Comparison of ENCODE assay signal across 27 mouse cellular contexts in the genomic region with DNA sequence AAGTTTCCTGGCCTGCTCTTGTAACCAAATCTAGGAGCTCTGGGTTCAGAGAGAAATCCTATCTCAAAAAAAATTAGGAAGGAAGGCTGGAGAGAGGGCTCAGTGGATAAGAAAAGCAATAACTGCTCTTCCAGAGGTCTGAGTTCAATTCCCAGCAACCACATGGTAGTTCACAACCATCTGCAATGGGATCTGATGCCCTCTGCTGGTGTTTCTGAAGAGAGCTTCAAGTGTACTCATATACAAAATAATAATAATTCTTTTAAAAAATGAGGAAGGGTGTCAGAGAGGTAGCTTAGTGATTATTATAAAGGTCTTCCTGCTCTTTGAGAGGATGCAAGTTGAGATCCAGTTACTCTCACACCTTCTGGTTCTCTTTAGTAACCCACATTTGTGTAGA. TPM values are rescaled to one million over a fixed set of nuclear protein-coding genes. Genes with fewer than 3 reads are reported as not detected.
A peak's percentile ranks its signal among the peaks of the same experiment; 100 is the strongest.
DNase-seq lines count a peak whose midpoint lies in the region; ATAC-seq and TF ChIP-seq lines count a peak whose summit lies in the region.
"Had no signal": no experiment of that assay in that cellular context is flagged by ENCODE, and none has a peak within 500 bp of the region (broad histone marks: within the 10 kb centered on the region; RNA-seq: fewer than 3 reads in every experiment).

No protein-coding gene starts in this region.

- TF ChIP-seq CTCF in intestine, postnatal 0 days (IDR thresholded peaks at IDR 0.05; ENCODE audit: low read depth) = peak; percentile 31
- TF ChIP-seq CTCF in liver, postnatal 0 days (IDR thresholded peaks at IDR 0.05; ENCODE audit: low read depth) = peak; percentile 33
- peak; percentile 22 to 50; a peak in 2 of 4 replicates for TF ChIP-seq CTCF in CH12.LX (conservative IDR thresholded peaks at IDR 0.05 in 1 of 2, IDR thresholded peaks at IDR 0.05 in 1 of 2; ENCODE audit: low read depth in 2 of 2, low read length in 2 of 2)
- peak; percentile 58 for TF ChIP-seq CTCF in Patski (IDR thresholded peaks at IDR 0.05)

- H3K27ac ChIP-seq in intestine, postnatal 0 days (ENCODE audit: low read depth, low read length) = no peak overlapping the region
- no peak overlapping the region for H3K27ac ChIP-seq in intestine, embryonic 15.5 days
- no peak overlapping the region for H3K27ac ChIP-seq in liver, postnatal 0 days (ENCODE audit: low read depth)
- H3K27ac ChIP-seq in liver, embryonic 12.5 days = no peak overlapping the region
- H3K27ac ChIP-seq in CH12.LX (ENCODE audit: insufficient read depth, low read depth) = no peak overlapping the region
- no peak overlapping the region for H3K27ac ChIP-seq in kidney, embryonic 14.5 days (ENCODE audit: low read depth, low read length)
- H3K27ac ChIP-seq: embryonic facial prominence, embryonic 13.5 days; forebrain, embryonic 13.5 days; heart, embryonic 13.5 days; hindbrain, embryonic 12.5 days; macrophage; midbrain, embryonic 10.5 days had no signal

- POLR2A ChIA-PET in Patski (lab: Charles Lee) = interaction anchor here (0.8 to 1.4 kb wide), 4 partner anchors 10 to 114 kb away, joined by 3 to 4 read pairs (median 4); no protein-coding TSS in a partner anchor

- dilution Hi-C loops in CH12.LX (cut with MboI; ENCODE audit: extremely low pct_ligation_motif_present, extremely low pct_unique_long_range_greater_than_20kb, low sequenced_read_pairs) = no loop called here

- TF ChIP-seq RAD21 in CH12.LX (IDR thresholded peaks at IDR 0.05; ENCODE audit: low read depth, low read length) = no peak

- H3K4me3 ChIP-seq in intestine, postnatal 0 days (ENCODE audit: low read depth, low read length) = no peak overlapping the region
- no peak overlapping the region for H3K4me3 ChIP-seq in intestine, embryonic 15.5 days (replicated peaks)
- H3K4me3 ChIP-seq in liver, postnatal 0 days (ENCODE audit: low read depth, low read length) = no peak overlapping the region
- H3K4me3 ChIP-seq in liver, embryonic 12.5 days = no peak overlapping the region
- no peak overlapping the region for H3K4me3 ChIP-seq in CH12.LX (replicated peaks in 1 of 3; ENCODE audit: low read depth in 2 of 3, low read length in 2 of 3, poor library complexity in 1 of 3)
- no peak overlapping the region for H3K4me3 ChIP-seq in kidney, embryonic 14.5 days (ENCODE audit: low read length)
- H3K4me3 ChIP-seq: embryonic facial prominence, embryonic 13.5 days; erythroblast, embryonic 14.5 days; forebrain, embryonic 13.5 days; heart, embryonic 13.5 days; hindbrain, embryonic 12.5 days; midbrain, embryonic 10.5 days had no signal

- no peak for ATAC-seq in intestine, postnatal 0 days
- ATAC-seq in intestine, embryonic 15.5 days = no peak
- no peak for ATAC-seq in liver, postnatal 0 days
- no peak for ATAC-seq in liver, embryonic 12.5 days
- ATAC-seq in Patski = no peak
- no peak for ATAC-seq in kidney, embryonic 14.5 days (ENCODE audit: low FRiP score, low TSS enrichment)
- ATAC-seq: forebrain, embryonic 13.5 days had no signal

- CTCF ChIA-PET in Patski (lab: Charles Lee) = interaction anchor here (0.8 to 3.4 kb wide), 18 partner anchors 9 to 123 kb away, joined by 3 to 33 read pairs (median 4); no protein-coding TSS in a partner anchor

- DNase-seq in liver, postnatal 0 days = no peak
- DNase-seq in CH12.LX (ENCODE audit: extremely low read depth) = no peak
- no peak for DNase-seq in Patski (ENCODE audit: low read depth, low spot score)
- DNase-seq in cerebellum, adult 8-10 months = no peak
- DNase-seq: adrenal gland, postnatal 14 days; cerebellum, adult 2 months; cerebellum, postnatal 36 days; embryo, embryonic 11 days; gastrocnemius, postnatal 10 days; heart, adult 11 months; heart, postnatal 14 days; kidney, adult 2 months; kidney, postnatal 14 days; lung, adult 2 months; right cerebral cortex, postnatal 14 days had no signal

- peaks cover 87% of the 10 kb centered on the region for H3K36me3 ChIP-seq in intestine, postnatal 0 days (ENCODE audit: control insufficient read depth, insufficient read depth)
- H3K36me3 ChIP-seq in intestine, embryonic 15.5 days = peaks cover 48% of the 10 kb centered on the region
- peaks cover 85% of the 10 kb centered on the region for H3K36me3 ChIP-seq in liver, postnatal 0 days (replicated peaks; ENCODE audit: insufficient read depth, low read length)
- H3K36me3 ChIP-seq in liver, embryonic 12.5 days = peaks cover 97% of the 10 kb centered on the region
- H3K36me3 ChIP-seq in CH12.LX (replicated peaks in 1 of 2; ENCODE audit: control insufficient read depth in 1 of 2, insufficient read depth in 1 of 2, low read length in 1 of 2) = peaks cover 71 to 97% of the 10 kb centered on the region in 2 experiments
- peaks cover 94% of the 10 kb centered on the region for H3K36me3 ChIP-seq in kidney, embryonic 14.5 days (ENCODE audit: control insufficient read depth, insufficient read depth, low read length)

- TF ChIP-seq EP300 in liver, postnatal 0 days (IDR thresholded peaks at IDR 0.05; ENCODE audit: low read depth) = no peak
- TF ChIP-seq EP300 in CH12.LX (IDR thresholded peaks at IDR 0.05; ENCODE audit: low read length) = no peak

- H3K9ac ChIP-seq in intestine, postnatal 0 days (ENCODE audit: low read depth, low read length) = no peak overlapping the region
- no peak overlapping the region for H3K9ac ChIP-seq in intestine, embryonic 15.5 days
- no peak overlapping the region for H3K9ac ChIP-seq in liver, postnatal 0 days (replicated peaks)
- no peak overlapping the region for H3K9ac ChIP-seq in liver, embryonic 12.5 days
- no peak overlapping the region for H3K9ac ChIP-seq in CH12.LX (ENCODE audit: insufficient read depth, low read depth)
- no peak overlapping the region for H3K9ac ChIP-seq in kidney, embryonic 14.5 days (ENCODE audit: low read depth, low read length)
- H3K9ac ChIP-seq: embryonic facial prominence, embryonic 13.5 days; forebrain, embryonic 13.5 days; heart, embryonic 13.5 days; hindbrain, embryonic 12.5 days had no signal

- peak; percentile 39; the same call in 1 of the 2 replicates for TF ChIP-seq POLR2A in CH12.LX (IDR thresholded peaks at IDR 0.05; ENCODE audit: low read depth, low read length)

- peaks cover 37% of the 10 kb centered on the region for H3K79me2 ChIP-seq in CH12.LX (replicated peaks; ENCODE audit: control insufficient read depth, extremely low read depth, insufficient read depth, poor library complexity, severe bottlenecking)

- no peaks in the 10 kb centered on the region for H3K4me1 ChIP-seq in intestine, postnatal 0 days (replicated peaks; ENCODE audit: control insufficient read depth, insufficient read depth, low read length)
- H3K4me1 ChIP-seq in intestine, embryonic 15.5 days (replicated peaks) = no peaks in the 10 kb centered on the region
- no peaks in the 10 kb centered on the region for H3K4me1 ChIP-seq in liver, postnatal 0 days (ENCODE audit: insufficient read depth)
- H3K4me1 ChIP-seq in liver, embryonic 12.5 days = peaks cover 9% of the 10 kb centered on the region; the same call in 1 of the 2 replicates
- no peaks in the 10 kb centered on the region for H3K4me1 ChIP-seq in CH12.LX (ENCODE audit: control insufficient read depth in 1 of 2, insufficient read depth in 2 of 2)
- H3K4me1 ChIP-seq in kidney, embryonic 14.5 days (ENCODE audit: control insufficient read depth, insufficient read depth, low read length) = no peaks in the 10 kb centered on the region
- H3K4me1 ChIP-seq: embryonic facial prominence, embryonic 13.5 days; forebrain, embryonic 13.5 days; heart, embryonic 13.5 days; hindbrain, embryonic 12.5 days; midbrain, embryonic 10.5 days had no signal

- no peaks in the 10 kb centered on the region for H3K27me3 ChIP-seq in intestine, postnatal 0 days (replicated peaks; ENCODE audit: control insufficient read depth, insufficient read depth, low read length)
- H3K27me3 ChIP-seq in intestine, embryonic 15.5 days (replicated peaks) = no peaks in the 10 kb centered on the region
- H3K27me3 ChIP-seq in liver, postnatal 0 days (ENCODE audit: insufficient read depth, low read length) = no peaks in the 10 kb centered on the region
- H3K27me3 ChIP-seq in liver, embryonic 12.5 days (replicated peaks) = no peaks in the 10 kb centered on the region
- H3K27me3 ChIP-seq in CH12.LX (replicated peaks) (no peaks in the 10 kb centered on the region), Patski (no peaks in the 10 kb centered on the region)
- no peaks in the 10 kb centered on the region for H3K27me3 ChIP-seq in kidney, embryonic 14.5 days (ENCODE audit: control insufficient read depth, insufficient read depth, low read length)
- H3K27me3 ChIP-seq: embryonic facial prominence, embryonic 13.5 days; forebrain, embryonic 13.5 days; heart, embryonic 13.5 days; hindbrain, embryonic 12.5 days had no signal

- H3K9me3 ChIP-seq in intestine, postnatal 0 days (ENCODE audit: control insufficient read depth) = no peaks in the 10 kb centered on the region
- no peaks in the 10 kb centered on the region for H3K9me3 ChIP-seq in intestine, embryonic 15.5 days
- no peaks in the 10 kb centered on the region for H3K9me3 ChIP-seq in liver, postnatal 0 days (ENCODE audit: low read length)
- no peaks in the 10 kb centered on the region for H3K9me3 ChIP-seq in liver, embryonic 12.5 days (replicated peaks)
- no peaks in the 10 kb centered on the region for H3K9me3 ChIP-seq in CH12.LX (replicated peaks; ENCODE audit: low read length)
- no peaks in the 10 kb centered on the region for H3K9me3 ChIP-seq in kidney, embryonic 14.5 days (ENCODE audit: control insufficient read depth, low read length)
- H3K9me3 ChIP-seq: embryonic facial prominence, embryonic 13.5 days; forebrain, embryonic 13.5 days; hindbrain, embryonic 12.5 days; midbrain, embryonic 10.5 days had no signal

- H3K4me2 ChIP-seq in intestine, postnatal 0 days (replicated peaks; ENCODE audit: low read depth) = no peak overlapping the region
- H3K4me2 ChIP-seq in intestine, embryonic 15.5 days (replicated peaks) = no peak overlapping the region
- no peak overlapping the region for H3K4me2 ChIP-seq in liver, postnatal 0 days (ENCODE audit: low read depth, low read length)
- no peak overlapping the region for H3K4me2 ChIP-seq in liver, embryonic 12.5 days
- no peak overlapping the region for H3K4me2 ChIP-seq in CH12.LX (ENCODE audit: insufficient read depth, low read depth, poor library complexity, severe bottlenecking)
- H3K4me2 ChIP-seq in kidney, embryonic 14.5 days (replicated peaks; ENCODE audit: low read depth, low read length) = no peak overlapping the region
- H3K4me2 ChIP-seq: embryonic facial prominence, embryonic 13.5 days; forebrain, embryonic 13.5 days; heart, embryonic 13.5 days; hindbrain, embryonic 12.5 days had no signal

- in situ Hi-C loops in CH12.LX (cut with MboI; ENCODE audit: low pct_ligation_motif_present, low pct_unique_long_range_greater_than_20kb, low sequenced_read_pairs) (no loop called here), Patski (cut with MboI; ENCODE audit: low pct_unique_long_range_greater_than_20kb) (no loop called here)

RNA-seq across cellular contexts. Expression of gene Fubp1, which starts 14.7 kb away (rescaled TPM):
- 60.6 and 64.8 TPM in 2 replicates for polyA plus RNA-seq in intestine, postnatal 0 days (2015; fragmentation: Nextera tagmentation; extraction: Ambion mirVana)
- polyA plus RNA-seq in intestine, embryonic 15.5 days (2015; fragmentation: Nextera tagmentation; extraction: Ambion mirVana) = 177 and 205 TPM in 2 replicates
- 33.5 and 37.1 TPM in 2 replicates for polyA plus RNA-seq in liver, postnatal 0 days (2015; fragmentation: Nextera tagmentation; extraction: Ambion mirVana)
- polyA plus RNA-seq in liver, embryonic 12.5 days (2016; fragmentation: Nextera tagmentation; extraction: Ambion mirVana) = 143 and 144 TPM in 2 replicates
- 214 and 306 TPM in 2 replicates for total RNA-seq in CH12.LX (2012; rRNA removed)
- 333 and 398 TPM in 2 replicates for total RNA-seq in CH12.LX (2014; rRNA removed)
- 224 and 237 TPM in 2 replicates for polyA plus RNA-seq in CH12.LX (2012; ENCODE audit: insufficient read length, low read depth)
- 102 TPM for polyA plus RNA-seq in Patski (2021)
- polyA plus RNA-seq in kidney, embryonic 14.5 days (2014; fragmentation: Nextera tagmentation; extraction: Ambion mirVana) = 283 and 332 TPM in 2 replicates

RNA-seq across cellular contexts. Expression of gene Dnajb4, which starts 14.8 kb away (rescaled TPM):
- polyA plus RNA-seq in intestine, postnatal 0 days (2015; fragmentation: Nextera tagmentation; extraction: Ambion mirVana) = 17.9 and 20.4 TPM in 2 replicates
- 23.1 and 25.5 TPM in 2 replicates for polyA plus RNA-seq in intestine, embryonic 15.5 days (2015; fragmentation: Nextera tagmentation; extraction: Ambion mirVana)
- 25.9 and 28.8 TPM in 2 replicates for polyA plus RNA-seq in liver, postnatal 0 days (2015; fragmentation: Nextera tagmentation; extraction: Ambion mirVana)
- 35.7 and 36.3 TPM in 2 replicates for polyA plus RNA-seq in liver, embryonic 12.5 days (2016; fragmentation: Nextera tagmentation; extraction: Ambion mirVana)
- 11.7 and 14.9 TPM in 2 replicates for total RNA-seq in CH12.LX (2012; rRNA removed)
- 26.4 and 30.0 TPM in 2 replicates for total RNA-seq in CH12.LX (2014; rRNA removed)
- 17.7 and 19.5 TPM in 2 replicates for polyA plus RNA-seq in CH12.LX (2012; ENCODE audit: insufficient read length, low read depth)
- 85.0 TPM for polyA plus RNA-seq in Patski (2021)
- 23.9 and 26.2 TPM in 2 replicates for polyA plus RNA-seq in kidney, embryonic 14.5 days (2014; fragmentation: Nextera tagmentation; extraction: Ambion mirVana)

RNA-seq across cellular contexts. Expression of gene Nexn, which starts 41.2 kb away (rescaled TPM):
- 30.0 and 30.3 TPM in 2 replicates for polyA plus RNA-seq in intestine, postnatal 0 days (2015; fragmentation: Nextera tagmentation; extraction: Ambion mirVana)
- 23.3 and 31.2 TPM in 2 replicates for polyA plus RNA-seq in intestine, embryonic 15.5 days (2015; fragmentation: Nextera tagmentation; extraction: Ambion mirVana)
- polyA plus RNA-seq in liver, postnatal 0 days (2015; fragmentation: Nextera tagmentation; extraction: Ambion mirVana) = 1.1 and 2.4 TPM in 2 replicates
- 2.2 and 2.5 TPM in 2 replicates for polyA plus RNA-seq in liver, embryonic 12.5 days (2016; fragmentation: Nextera tagmentation; extraction: Ambion mirVana)
- 0.08 TPM in 2 replicates for total RNA-seq in CH12.LX (2012; rRNA removed)
- total RNA-seq in CH12.LX (2014; rRNA removed) = not detected in 2 replicates
- polyA plus RNA-seq in CH12.LX (2012; ENCODE audit: insufficient read length, low read depth) = 0.17 and 0.67 TPM in 2 replicates
- polyA plus RNA-seq in Patski (2021) = 20.6 TPM
- 5.1 and 6.3 TPM in 2 replicates for polyA plus RNA-seq in kidney, embryonic 14.5 days (2014; fragmentation: Nextera tagmentation; extraction: Ambion mirVana)
- polyA plus RNA-seq: erythroblast, embryonic 14.5 days had no signal

RNA-seq across cellular contexts. Expression of gene Gipc2, which starts 58.9 kb away (rescaled TPM):
- 222 and 243 TPM in 2 replicates for polyA plus RNA-seq in intestine, postnatal 0 days (2015; fragmentation: Nextera tagmentation; extraction: Ambion mirVana)
- 171 and 172 TPM in 2 replicates for polyA plus RNA-seq in intestine, embryonic 15.5 days (2015; fragmentation: Nextera tagmentation; extraction: Ambion mirVana)
- 3.5 and 5.0 TPM in 2 replicates for polyA plus RNA-seq in liver, postnatal 0 days (2015; fragmentation: Nextera tagmentation; extraction: Ambion mirVana)
- 11.3 and 12.3 TPM in 2 replicates for polyA plus RNA-seq in liver, embryonic 12.5 days (2016; fragmentation: Nextera tagmentation; extraction: Ambion mirVana)
- total RNA-seq in CH12.LX (2012; rRNA removed) (0.38 TPM in 1 of 2 replicates, not detected in the other), CH12.LX (2014; rRNA removed) (0.24 TPM in 1 of 2 replicates, not detected in the other)
- polyA plus RNA-seq in CH12.LX (2012; ENCODE audit: insufficient read length, low read depth) (1.2 and 1.7 TPM in 2 replicates), Patski (2021) (0.21 TPM)
- polyA plus RNA-seq in kidney, embryonic 14.5 days (2014; fragmentation: Nextera tagmentation; extraction: Ambion mirVana) = 16.0 and 22.2 TPM in 2 replicates
- total RNA-seq: neutrophil, adult 5-6 weeks had no signal
- polyA plus RNA-seq: erythroblast, embryonic 14.5 days; macrophage had no signal
